Mouse (Mus musculus) neural tube, embryonic 13.5 days (tissue): ENCODE measurements around the gene Sh3glb1. TPM values are rescaled to one million over a fixed set of nuclear protein-coding genes. Genes with fewer than 3 reads are reported as not detected.
"Not testable (repeated sequence)": the region's sequence is repeated elsewhere in the genome, so short reads cannot be mapped to it uniquely, and the experiment has no call there.

ENCODE experiments used
- ATAC-seq: fragments of 200-750 bp; cut with Nextera tagmentation; 2 replicates; pipeline ENCODE4 v1.8.0; 2017; ENCODE audit warnings: low read depth, mild to moderate bottlenecking, moderate TSS enrichment, moderate library complexity
- H3K27ac ChIP-seq: fragments of 300-500 bp; sonication (generic); replicated peaks from 2 replicates; pipeline ENCODE4 v1.5.1; 2015; ENCODE audit warnings: moderate library complexity, mild to moderate bottlenecking, inconsistent platforms
- H3K27me3 ChIP-seq: fragments of 300-500 bp; sonication (generic); 2 replicates; pipeline ENCODE4 v1.6.1; 2015; ENCODE audit warnings: mild to moderate bottlenecking, inconsistent platforms
- H3K36me3 ChIP-seq: fragments of 300-500 bp; sonication (generic); 2 replicates; pipeline ENCODE4 v1.6.1; 2015; ENCODE audit warnings: mild to moderate bottlenecking, inconsistent platforms
- H3K4me1 ChIP-seq: fragments of 300-500 bp; sonication (generic); replicated peaks from 2 replicates; pipeline ENCODE4 v1.6.1; 2015; ENCODE audit warnings: inconsistent platforms
- H3K4me2 ChIP-seq: fragments of 300-500 bp; sonication (generic); 2 replicates; pipeline ENCODE4 v1.6.1; 2015; ENCODE audit warnings: inconsistent platforms, mild to moderate bottlenecking, moderate library complexity
- H3K4me3 ChIP-seq: fragments of 300-500 bp; sonication (generic); 2 replicates; pipeline ENCODE4 v1.5.1; 2015; ENCODE audit warnings: mild to moderate bottlenecking, inconsistent platforms
- H3K9ac ChIP-seq: fragments of 300-500 bp; sonication (generic); 2 replicates; pipeline ENCODE4 v1.6.1; 2015; ENCODE audit warnings: moderate library complexity, mild to moderate bottlenecking, inconsistent platforms
- H3K9me3 ChIP-seq: fragments of 300-500 bp; sonication (generic); 2 replicates; pipeline ENCODE4 v1.6.1; 2016; ENCODE audit warnings: inconsistent platforms
- WGBS: fragments of 180-500 bp; shearing (Covaris S2); methylation state at CpG from one replicate; pipeline ENCODE4 v1.1.7; 2015; 5-methylcytosine and 5-hydroxymethylcytosine counted together
- polyA plus RNA-seq: library from polyadenylated mRNA; unstranded; fragments of >200 nt; fragmentation: Nextera tagmentation; extraction: Ambion mirVana; gene quantifications from 2 replicates; pipeline ENCODE4 v1.2.1, GENCODE M21; 2015

The Sh3glb1 gene
- polyA plus RNA-seq: 119 and 127 TPM in 2 replicates

GRCm38 (mm10) chr3:144719901-144720747 is at the start of gene Sh3glb1:
Gene Sh3glb1 (minus strand): TSS chr3:144720335.
- no peaks in the 10 kb centered on the region for H3K27me3 ChIP-seq
- H3K4me1 ChIP-seq: peaks cover 43% of the 10 kb centered on the region
- H3K36me3 ChIP-seq: no peaks in the 10 kb centered on the region
- peak within 1 kb of the TSS; percentile 99 for H3K27ac ChIP-seq
- 1% methylated on average over 60 of the region's 98 CpGs for WGBS
- H3K4me3 ChIP-seq: peak within 1 kb of the TSS; percentile 84
- no peaks in the 10 kb centered on the region for H3K9me3 ChIP-seq
- ATAC-seq: peak; percentile 94
- peak within 1 kb of the TSS; percentile 87 for H3K4me2 ChIP-seq
- H3K9ac ChIP-seq: peak within 1 kb of the TSS; percentile 95

GRCm38 (mm10) chr3:144765161-144765560 is 45.0 kb upstream of the Sh3glb1 start:
- WGBS: 91% methylated on average over 4 of the region's 4 CpGs
- H3K27ac ChIP-seq: no peak overlapping the region
- H3K4me2 ChIP-seq: no peak overlapping the region
- no peak for ATAC-seq
- H3K9ac ChIP-seq: no peak overlapping the region
- no peak overlapping the region for H3K4me3 ChIP-seq
- H3K36me3 ChIP-seq: no peaks in the 10 kb centered on the region
- H3K9me3 ChIP-seq: no peaks in the 10 kb centered on the region
- no peaks in the 10 kb centered on the region for H3K27me3 ChIP-seq
- no peaks in the 10 kb centered on the region for H3K4me1 ChIP-seq

- H3K4me2 ChIP-seq: no peak overlapping the region
- H3K36me3 ChIP-seq: no peaks in the 10 kb centered on the region
- no peak overlapping the region for H3K27ac ChIP-seq
- H3K9me3 ChIP-seq: no peaks in the 10 kb centered on the region
- WGBS: 8% methylated on average over 6 of the region's 6 CpGs
- no peak for ATAC-seq
- no peaks in the 10 kb centered on the region for H3K4me1 ChIP-seq
- H3K4me3 ChIP-seq: no peak overlapping the region
- H3K27me3 ChIP-seq: no peaks in the 10 kb centered on the region
- H3K9ac ChIP-seq: no peak overlapping the region
These were observed 41.3 kb upstream of the Sh3glb1 start for GRCm38 (mm10) chr3:144761454-144761853.

- no peak for ATAC-seq
- Histone ChIP-seq H3K27ac (no peak within 1 kb of the TSS), H3K9ac (no peak within 1 kb of the TSS), H3K4me3 (no peak within 1 kb of the TSS), H3K4me2 (no peak within 1 kb of the TSS), H3K4me1 (no peaks in the 10 kb centered on the region), H3K27me3 (no peaks in the 10 kb centered on the region), H3K36me3 (no peaks in the 10 kb centered on the region), H3K9me3 (no peaks in the 10 kb centered on the region)
- WGBS: 57% methylated on average over 10 of the region's 11 CpGs
These were observed 40.6 kb upstream of the Sh3glb1 start, which contains the start of gene Clca3a1 for GRCm38 (mm10) chr3:144760592-144761309. Gene Clca3a1 (minus strand): TSS chr3:144760977.

- Histone ChIP-seq H3K27ac (no peak overlapping the region), H3K4me2 (no peak overlapping the region), H3K4me1 (no peaks in the 10 kb centered on the region), H3K4me3 (no peak overlapping the region), H3K9ac (no peak overlapping the region), H3K36me3 (no peaks in the 10 kb centered on the region), H3K9me3 (no peaks in the 10 kb centered on the region), H3K27me3 (no peaks in the 10 kb centered on the region)
- ATAC-seq: no peak
- 91% methylated on average over 3 of the region's 3 CpGs for WGBS
These were observed 39.6 kb upstream of the Sh3glb1 start for GRCm38 (mm10) chr3:144759719-144760118.

GRCm38 (mm10) chr3:144756103-144756502 is 36.0 kb upstream of the Sh3glb1 start:
- H3K4me3 ChIP-seq, H3K9me3 ChIP-seq, ATAC-seq, H3K4me2 ChIP-seq, H3K4me1 ChIP-seq, H3K27me3 ChIP-seq, H3K27ac ChIP-seq, H3K9ac ChIP-seq, H3K36me3 ChIP-seq: not testable (repeated sequence)
- WGBS: 88% methylated on average over 8 of the region's 8 CpGs

- WGBS: 10% methylated on average over 2 of the region's 2 CpGs
- Histone ChIP-seq H3K36me3 (no peaks in the 10 kb centered on the region), H3K4me3 (no peak overlapping the region), H3K9me3 (no peaks in the 10 kb centered on the region), H3K4me2 (no peak overlapping the region), H3K4me1 (no peaks in the 10 kb centered on the region), H3K27ac (no peak overlapping the region), H3K27me3 (no peaks in the 10 kb centered on the region), H3K9ac (no peak overlapping the region)
- no peak for ATAC-seq
These were observed 33.0 kb upstream of the Sh3glb1 start for GRCm38 (mm10) chr3:144753120-144753519.

- H3K27ac ChIP-seq, H3K4me1 ChIP-seq, H3K36me3 ChIP-seq, H3K9ac ChIP-seq, H3K27me3 ChIP-seq, H3K4me3 ChIP-seq, H3K9me3 ChIP-seq: not testable (repeated sequence)
- H3K4me2 ChIP-seq: 0 out of 2 replicates have a peak overlapping the region, but pooled peaks have one; percentile 11
- WGBS: 35% methylated on average over 19 of the region's 21 CpGs
- 0 out of 2 replicates have a peak, but pooled peaks have one; percentile 47 for ATAC-seq
These were observed 29.2 kb upstream of the Sh3glb1 start for GRCm38 (mm10) chr3:144749062-144749963.

- not testable (repeated sequence) for H3K4me2 ChIP-seq, H3K27me3 ChIP-seq, ATAC-seq, H3K9me3 ChIP-seq, H3K27ac ChIP-seq, H3K36me3 ChIP-seq, H3K4me3 ChIP-seq, H3K4me1 ChIP-seq, H3K9ac ChIP-seq
- WGBS: 29% methylated on average over 3 of the region's 3 CpGs
These were observed 27.6 kb upstream of the Sh3glb1 start for GRCm38 (mm10) chr3:144747706-144748105.

- not testable (repeated sequence) for H3K27ac ChIP-seq, H3K36me3 ChIP-seq, H3K4me1 ChIP-seq, H3K4me3 ChIP-seq, H3K9me3 ChIP-seq, H3K9ac ChIP-seq, H3K27me3 ChIP-seq, H3K4me2 ChIP-seq, ATAC-seq
- 74% methylated on average over 24 of the region's 24 CpGs for WGBS
These were observed 18.3 kb upstream of the Sh3glb1 start for GRCm38 (mm10) chr3:144738396-144738795.

GRCm38 (mm10) chr3:144736831-144737230 is 16.7 kb upstream of the Sh3glb1 start:
- H3K4me3 ChIP-seq: no peak overlapping the region
- H3K27me3 ChIP-seq: no peaks in the 10 kb centered on the region
- H3K9me3 ChIP-seq: no peaks in the 10 kb centered on the region
- no peak overlapping the region for H3K4me2 ChIP-seq
- no peaks in the 10 kb centered on the region for H3K4me1 ChIP-seq
- no peak overlapping the region for H3K9ac ChIP-seq
- WGBS: 25% methylated on average over 9 of the region's 9 CpGs
- H3K36me3 ChIP-seq: no peaks in the 10 kb centered on the region
- ATAC-seq: no peak
- H3K27ac ChIP-seq: no peak overlapping the region
